Mouse (Mus musculus) c-Kit-negative CD71-positive TER-119-positive erythroid progenitor cells, embryonic 14.5 days (primary cell): ENCODE data around the gene Dlx4.

Experiments used
- DNase-seq: peaks from one replicate; pipeline ENCODE4 v3.0.0-alpha.2; 2013; ENCODE audit warnings: low read depth, low spot score

The Dlx4 gene

GRCm38 (mm10) chr11:95104266-95104665, 41.8 kb downstream of the Dlx4 start:
- DNase-seq, result no peak

- no peak for DNase-seq
Measured at GRCm38 (mm10) chr11:95102161-95102904, 43.7 kb downstream of the Dlx4 start.

DNA sequence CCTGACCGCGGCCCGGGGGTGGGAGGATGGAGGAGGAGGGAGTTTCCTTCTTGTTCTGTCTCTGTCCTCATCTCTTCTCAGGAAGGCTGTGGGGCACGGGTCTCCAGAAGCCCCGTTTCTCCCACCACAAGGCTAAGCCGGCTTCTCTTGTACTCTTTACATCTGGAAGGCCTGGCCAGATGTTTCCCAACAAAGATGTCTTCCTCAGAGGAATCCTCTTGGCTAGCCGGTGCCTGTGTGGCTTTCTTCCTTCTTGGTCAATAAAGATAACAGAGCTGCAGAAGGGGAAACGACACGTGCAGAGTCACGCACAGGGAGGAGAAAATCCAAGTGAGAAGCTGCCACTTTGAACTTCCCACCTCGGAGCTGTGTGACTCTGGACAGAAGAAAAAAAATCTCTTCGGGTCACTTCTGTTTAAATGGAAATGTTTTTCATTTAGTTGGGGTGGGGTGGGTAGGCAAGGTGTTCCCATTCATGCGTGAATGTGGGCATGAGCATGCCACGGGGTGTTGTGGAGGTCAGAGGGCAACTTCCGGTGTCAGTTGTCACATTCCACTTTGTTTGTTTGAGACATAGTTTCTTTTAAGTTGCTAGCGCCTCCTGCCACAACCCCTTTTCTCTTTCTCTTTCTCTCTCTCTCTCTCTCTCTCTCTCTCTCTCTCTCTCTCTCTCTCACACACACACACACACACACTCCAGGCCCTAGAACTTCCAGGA, 44.8 kb downstream of the Dlx4 start:
- DNase-seq, result no peak

DNA sequence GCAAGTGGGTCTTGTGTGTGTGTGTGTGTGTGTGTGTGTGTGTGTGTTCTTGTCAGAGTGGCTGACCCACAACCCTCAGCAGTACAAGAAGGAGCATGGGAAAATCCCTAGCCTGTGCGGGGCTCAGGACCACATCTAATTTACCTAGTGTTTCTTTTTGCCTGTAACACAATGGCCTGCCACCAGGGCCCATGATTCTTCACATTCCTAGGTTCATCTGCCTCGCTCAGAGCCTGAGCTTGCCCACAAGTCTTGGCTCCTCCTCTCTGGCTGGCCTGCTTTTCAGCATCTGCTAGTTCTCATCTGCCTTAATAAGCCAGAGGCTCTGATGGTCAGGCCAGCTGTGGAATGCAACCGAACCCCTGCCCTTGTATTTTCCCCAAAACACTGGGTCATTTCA, 45.7 kb downstream of the Dlx4 start:
- no peak for DNase-seq

GRCm38 (mm10) chr11:95098346-95099095, 47.5 kb downstream of the Dlx4 start:
- no peak for DNase-seq

DNA sequence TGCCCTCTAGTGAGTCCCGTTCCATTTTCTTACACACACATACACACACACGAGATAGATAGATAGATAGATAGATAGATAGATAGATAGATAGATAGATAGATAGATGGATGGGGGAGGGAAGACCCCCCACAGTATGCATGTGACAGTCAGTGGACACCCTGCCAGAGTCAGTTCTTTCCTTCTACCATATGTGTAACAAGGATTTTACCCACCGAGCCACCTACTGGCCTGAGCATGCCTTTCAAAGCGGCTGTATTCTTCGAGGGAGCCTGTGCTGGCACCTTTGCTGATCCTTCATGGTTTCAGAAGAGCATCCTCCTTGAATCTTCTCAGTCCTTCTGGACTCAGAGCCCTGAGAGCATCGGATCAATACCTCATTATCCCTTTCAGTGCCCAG, 48.2 kb downstream of the Dlx4 start:
- DNase-seq, result no peak

DNA sequence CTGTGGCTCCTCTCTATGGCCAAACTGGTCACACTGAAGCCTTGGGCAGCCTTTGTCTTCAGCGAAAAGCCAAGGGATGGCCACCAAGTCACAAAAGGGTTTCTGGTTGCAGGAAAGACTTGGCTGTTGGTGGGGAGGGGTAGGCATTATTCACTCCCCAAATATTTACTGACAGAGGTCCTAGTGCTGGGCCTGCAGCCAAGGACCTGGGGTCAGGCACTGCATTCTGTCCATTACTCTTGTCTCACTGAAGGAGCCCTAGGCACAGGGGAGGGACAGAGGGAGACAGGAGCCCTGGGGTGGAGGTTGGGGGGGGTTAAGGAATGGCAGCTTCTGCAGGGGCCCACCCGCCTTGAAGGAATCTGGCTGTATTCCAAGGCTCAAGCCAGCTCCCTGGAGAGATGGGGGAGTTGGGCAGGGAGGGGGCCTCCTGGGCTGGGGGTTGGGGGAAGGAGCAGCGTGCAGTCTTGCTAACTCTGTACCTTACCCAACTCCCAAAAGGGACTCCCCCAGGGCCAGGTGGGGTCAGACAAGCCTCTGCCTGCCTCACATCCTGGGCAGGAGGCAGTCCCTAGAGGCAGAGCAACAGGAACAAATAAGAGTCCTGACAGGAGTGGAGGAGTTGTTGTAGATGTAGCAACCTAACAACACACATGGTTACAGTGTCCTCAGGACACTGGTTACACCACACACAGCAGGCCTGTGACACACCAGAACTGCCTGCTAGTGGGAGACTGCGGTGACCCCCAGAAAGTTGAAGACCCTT, 49.3 kb downstream of the Dlx4 start:
- DNase-seq, result no peak

- DNase-seq, result no peak
Measured at GRCm38 (mm10) chr11:95095596-95095995, 50.5 kb downstream of the Dlx4 start.

GRCm38 (mm10) chr11:95093077-95093476, 53.0 kb downstream of the Dlx4 start:
- DNase-seq, result no peak
